In genomic region chr16:31334796-31335195, GRCm38 (mm10) we compare ENCODE assay signal across 16 mouse cellular contexts. TPM values are rescaled to one million over a fixed set of nuclear protein-coding genes. Genes with fewer than 3 reads are reported as not detected.
"Had no signal": no experiment of that assay in that cellular context is flagged by ENCODE, and none has a peak within 500 bp of the region (broad histone marks: within the 10 kb centered on the region; RNA-seq: fewer than 3 reads in every experiment).

No protein-coding gene starts in this region.

- H3K36me3 ChIP-seq: kidney, embryonic 15.5 days; limb, embryonic 15.5 days; liver, embryonic 12.5 days; midbrain, embryonic 12.5 days; stomach, embryonic 15.5 days had no signal

- H3K27me3 ChIP-seq: kidney, embryonic 15.5 days; limb, embryonic 15.5 days had no signal

- H3K4me1 ChIP-seq: liver, embryonic 12.5 days; midbrain, embryonic 12.5 days; stomach, embryonic 15.5 days had no signal

- DNase-seq: kidney, postnatal 14 days; layer of hippocampus, adult 9-11 months; layer of hippocampus, postnatal 36 days; lung, embryonic 14.5 days; lung, postnatal 10 days; lung, postnatal 4 days; right cerebral cortex, postnatal 4 days; thymus, adult 2 months; thymus, postnatal 25 days had no signal

- H3K4me3 ChIP-seq: kidney, embryonic 15.5 days; limb, embryonic 15.5 days; liver, embryonic 12.5 days; midbrain, embryonic 12.5 days; stomach, embryonic 15.5 days had no signal

- ATAC-seq: liver, embryonic 12.5 days; midbrain, embryonic 16.5 days had no signal

- H3K9me3 ChIP-seq: kidney, embryonic 15.5 days; limb, embryonic 15.5 days; liver, embryonic 12.5 days; midbrain, embryonic 12.5 days; stomach, embryonic 15.5 days had no signal

- H3K4me2 ChIP-seq: kidney, embryonic 15.5 days; limb, embryonic 15.5 days; liver, embryonic 12.5 days; lung, embryonic 14.5 days; midbrain, embryonic 12.5 days; stomach, embryonic 15.5 days had no signal

- H3K9ac ChIP-seq: kidney, embryonic 15.5 days; limb, embryonic 15.5 days; liver, embryonic 12.5 days; lung, embryonic 14.5 days; midbrain, embryonic 12.5 days; stomach, embryonic 15.5 days had no signal

- H3K27ac ChIP-seq: kidney, embryonic 15.5 days; limb, embryonic 15.5 days; liver, embryonic 12.5 days; midbrain, embryonic 12.5 days; stomach, embryonic 15.5 days had no signal

RNA-seq across cellular contexts. Expression of gene Apod, which starts 20.2 kb away (rescaled TPM):
- polyA plus RNA-seq: liver, embryonic 12.5 days; liver, embryonic 16.5 days; lung, embryonic 14.5 days had no signal
